Mouse (Mus musculus) MEL (cell line): Measurements from ENCODE around the gene Sectm1b. TPM values are rescaled to one million over a fixed set of nuclear protein-coding genes. Genes with fewer than 3 reads are reported as not detected.

ENCODE experiments used
- DNase-seq: peaks from one replicate; pipeline ENCODE4 v3.0.0; 2011; ENCODE audit warnings: low read depth, low spot score
- H3K27ac ChIP-seq: 2 replicates; pipeline ENCODE4 v1.5.1; 2012; ENCODE audit warnings: low read depth, mild to moderate bottlenecking, control low read depth, low read length, moderate library complexity; ENCODE audit not compliant: control insufficient read depth
- H3K27me3 ChIP-seq, 2 experiments: fragments of 150-350 bp in 1 of 2; sonication (generic) in 1 of 2; 2 replicates each; pipeline ENCODE4 v1.6.1; 2012; ENCODE audit warnings: low read length in 2 of 2, mild to moderate bottlenecking in 2 of 2, improper control_type of control experiment in 1 of 2, moderate library complexity in 1 of 2; ENCODE audit not compliant: insufficient read depth in 2 of 2, control insufficient read depth in 1 of 2
- H3K36me3 ChIP-seq, 2 experiments: 2 replicates each; pipeline ENCODE4 v1.6.1; 2012 to 2014; ENCODE audit warnings: low read length in 2 of 2, improper control_type of control experiment in 1 of 2, inconsistent platforms in 1 of 2, mild to moderate bottlenecking in 1 of 2; ENCODE audit not compliant: insufficient read depth in 2 of 2, control insufficient read depth in 1 of 2
- H3K4me1 ChIP-seq, 2 experiments: fragments of 150-350 bp in 1 of 2; sonication (generic) in 1 of 2; 2 replicates each; pipeline ENCODE4 v1.6.1; 2012; ENCODE audit warnings: low read length in 2 of 2, improper control_type of control experiment in 1 of 2, mild to moderate bottlenecking in 1 of 2; ENCODE audit not compliant: insufficient read depth in 2 of 2, control insufficient read depth in 1 of 2
- H3K4me3 ChIP-seq, 2 experiments: fragments of 150-350 bp in 1 of 2; sonication (generic) in 1 of 2; 2 replicates each; pipeline ENCODE4 v1.5.1; 2012; ENCODE audit warnings: low read depth in 2 of 2, low read length in 2 of 2, mild to moderate bottlenecking in 2 of 2, moderate library complexity in 2 of 2, control low read depth in 1 of 2, improper control_type of control experiment in 1 of 2; ENCODE audit not compliant: control insufficient read depth in 1 of 2, insufficient read depth in 1 of 2
- H3K79me2 ChIP-seq: 2 replicates; pipeline ENCODE4 v1.6.1; 2012; ENCODE audit warnings: mild to moderate bottlenecking, low read length, moderate library complexity; ENCODE audit not compliant: control insufficient read depth, poor library complexity, insufficient read depth
- H3K9ac ChIP-seq: 2 replicates; pipeline ENCODE4 v1.6.1; 2012; ENCODE audit warnings: low read depth, mild to moderate bottlenecking, control low read depth, low read length, moderate library complexity; ENCODE audit not compliant: control insufficient read depth, poor library complexity, severe bottlenecking
- H3K9me3 ChIP-seq: fragments of 150-350 bp; sonication (generic); replicated peaks from 2 replicates; pipeline ENCODE4 v1.6.1; 2012; ENCODE audit warnings: mild to moderate bottlenecking, low read length, improper control_type of control experiment, moderate library complexity; ENCODE audit not compliant: insufficient read depth
- BHLHE40 ChIP-seq: IDR thresholded peaks from 2 replicates; pipeline ENCODE4 v1.6.1; 2012; ENCODE audit warnings: low read depth, mild to moderate bottlenecking, inconsistent platforms, low read length, improper control_type of control experiment, borderline replicate concordance
- CHD1 ChIP-seq: IDR thresholded peaks from 2 replicates; pipeline ENCODE4 v1.6.1; 2012; ENCODE audit warnings: low read depth, mild to moderate bottlenecking, inconsistent platforms, low read length, improper control_type of control experiment
- CHD2 ChIP-seq: IDR thresholded peaks from 2 replicates; pipeline ENCODE4 v1.6.1; 2011; ENCODE audit warnings: low read length, improper control_type of control experiment
- CTCF ChIP-seq, 3 experiments: IDR thresholded peaks in 2 of 3; conservative IDR thresholded peaks in 1 of 3; 2 replicates each; pipeline ENCODE4 v1.5.1; 2011 to 2012; ENCODE audit warnings: low read length in 3 of 3, low read depth in 2 of 3, mild to moderate bottlenecking in 2 of 3, improper control_type of control experiment in 1 of 3, inconsistent platforms in 1 of 3, mixed read lengths in 1 of 3, moderate library complexity in 1 of 3; ENCODE audit not compliant: control insufficient read depth in 1 of 3, insufficient read depth in 1 of 3, poor library complexity in 1 of 3, severe bottlenecking in 1 of 3
- E2F4 ChIP-seq: IDR thresholded peaks from 2 replicates; pipeline ENCODE4 v1.6.1; 2011; ENCODE audit warnings: low read depth, low read length, improper control_type of control experiment, borderline replicate concordance
- ELF1 ChIP-seq: IDR thresholded peaks from 2 replicates; pipeline ENCODE4 v1.6.1; 2014; ENCODE audit warnings: low read depth, mild to moderate bottlenecking, inconsistent platforms, low read length, improper control_type of control experiment, moderate library complexity
- EP300 ChIP-seq, 2 experiments: IDR thresholded peaks; 2 replicates each; pipeline ENCODE4 v1.6.1; 2011; ENCODE audit warnings: improper control_type of control experiment in 2 of 2, low read length in 2 of 2, low read depth in 1 of 2, mild to moderate bottlenecking in 1 of 2
- ETS1 ChIP-seq: IDR thresholded peaks from 2 replicates; pipeline ENCODE4 v1.6.1; 2012; ENCODE audit warnings: low read depth, mild to moderate bottlenecking, inconsistent platforms, low read length, improper control_type of control experiment, moderate library complexity
- GABPA ChIP-seq: IDR thresholded peaks from 2 replicates; pipeline ENCODE4 v1.6.1; 2012; ENCODE audit warnings: low read depth, mild to moderate bottlenecking, inconsistent platforms, low read length, improper control_type of control experiment, moderate library complexity
- GATA1 ChIP-seq: IDR thresholded peaks from 2 replicates; pipeline ENCODE4 v1.6.1; 2011; ENCODE audit warnings: low read depth, low read length, improper control_type of control experiment
- HCFC1 ChIP-seq: IDR thresholded peaks from 2 replicates; pipeline ENCODE4 v1.6.1; 2012; ENCODE audit warnings: low read depth, mild to moderate bottlenecking, inconsistent platforms, low read length, improper control_type of control experiment, moderate library complexity
- MAZ ChIP-seq: IDR thresholded peaks from 2 replicates; pipeline ENCODE4 v1.6.1; 2012; ENCODE audit warnings: low read depth, mild to moderate bottlenecking, inconsistent platforms, low read length, improper control_type of control experiment
- MXI1 ChIP-seq: IDR thresholded peaks from 2 replicates; pipeline ENCODE4 v1.6.1; 2011; ENCODE audit warnings: mild to moderate bottlenecking, low read depth, low read length, improper control_type of control experiment
- MYC ChIP-seq: IDR thresholded peaks from 2 replicates; pipeline ENCODE4 v1.6.1; 2011; ENCODE audit warnings: low read depth, mild to moderate bottlenecking, low read length, improper control_type of control experiment, moderate library complexity
- NELFE ChIP-seq: IDR thresholded peaks from 2 replicates; pipeline ENCODE4 v1.6.1; 2011; ENCODE audit warnings: low read depth, low read length, improper control_type of control experiment
- NRF1 ChIP-seq: IDR thresholded peaks from 2 replicates; pipeline ENCODE4 v1.6.1; 2014; ENCODE audit warnings: low read depth, mild to moderate bottlenecking, inconsistent platforms, low read length, improper control_type of control experiment, moderate library complexity; ENCODE audit not compliant: poor library complexity, insufficient read depth, severe bottlenecking
- POLR2AphosphoS2 ChIP-seq: IDR thresholded peaks from 2 replicates; pipeline ENCODE4 v1.6.1; 2011; ENCODE audit warnings: low read length, improper control_type of control experiment
- POLR2AphosphoS5 ChIP-seq: IDR thresholded peaks from 2 replicates; pipeline ENCODE4 v1.6.1; 2012; ENCODE audit warnings: low read depth, borderline replicate concordance, mild to moderate bottlenecking, inconsistent platforms, low read length, moderate library complexity, mixed read lengths
- SMC3 ChIP-seq: IDR thresholded peaks from 2 replicates; pipeline ENCODE4 v1.6.1; 2011; ENCODE audit warnings: low read depth, low read length, improper control_type of control experiment
- TAL1 ChIP-seq: IDR thresholded peaks from 2 replicates; pipeline ENCODE4 v1.6.1; 2012; ENCODE audit warnings: mild to moderate bottlenecking, inconsistent platforms, low read length, moderate library complexity, mixed read lengths
- TBP ChIP-seq: IDR thresholded peaks from 2 replicates; pipeline ENCODE4 v1.8.0; 2011; ENCODE audit warnings: low read depth, low read length, improper control_type of control experiment
- TCF12 ChIP-seq: IDR thresholded peaks from 2 replicates; pipeline ENCODE4 v1.6.1; 2014; ENCODE audit warnings: low read depth, mild to moderate bottlenecking, inconsistent platforms, low read length, improper control_type of control experiment, moderate library complexity
- USF1 ChIP-seq: IDR thresholded peaks from 2 replicates; pipeline ENCODE4 v1.6.1; 2014; ENCODE audit warnings: low read depth, mild to moderate bottlenecking, inconsistent platforms, low read length, improper control_type of control experiment, moderate library complexity
- USF2 ChIP-seq, 2 experiments: IDR thresholded peaks; 2 replicates each; pipeline ENCODE4 v1.6.1; 2011 to 2012; ENCODE audit warnings: improper control_type of control experiment in 2 of 2, low read length in 2 of 2, borderline replicate concordance in 1 of 2, inconsistent platforms in 1 of 2, low read depth in 1 of 2, mild to moderate bottlenecking in 1 of 2; ENCODE audit not compliant: insufficient read depth in 1 of 2
- ZC3H11A ChIP-seq: IDR thresholded peaks from 2 replicates; pipeline ENCODE4 v1.6.1; 2012; ENCODE audit warnings: low read depth, mild to moderate bottlenecking, inconsistent platforms, low read length, improper control_type of control experiment
- polyA plus RNA-seq, 2 experiments: library from polyadenylated mRNA; stranded (reverse) in 1 of 2; unstranded in 1 of 2; fragments of >175 nt in 1 of 2; fragments of >200 nt in 1 of 2; gene quantifications; 2 replicates each; pipeline versions ENCODE4 v1.2.1 to v1.2.4; 2012; ENCODE audit warnings: low replicate concordance in 2 of 2, low read depth in 1 of 2; ENCODE audit not compliant: insufficient read length in 2 of 2, insufficient read depth in 1 of 2, missing spikeins in 1 of 2
- total RNA-seq: library from RNA; depleted of rRNA; stranded (reverse); fragments of 300-350 nt; gene quantifications from 2 replicates; pipeline ENCODE4 v1.2.3, GENCODE M21; 2012

Sectm1b gene
- total and polyA plus RNA-seq, 3 experiments: 0.14 TPM; not detected in 2

DNA sequence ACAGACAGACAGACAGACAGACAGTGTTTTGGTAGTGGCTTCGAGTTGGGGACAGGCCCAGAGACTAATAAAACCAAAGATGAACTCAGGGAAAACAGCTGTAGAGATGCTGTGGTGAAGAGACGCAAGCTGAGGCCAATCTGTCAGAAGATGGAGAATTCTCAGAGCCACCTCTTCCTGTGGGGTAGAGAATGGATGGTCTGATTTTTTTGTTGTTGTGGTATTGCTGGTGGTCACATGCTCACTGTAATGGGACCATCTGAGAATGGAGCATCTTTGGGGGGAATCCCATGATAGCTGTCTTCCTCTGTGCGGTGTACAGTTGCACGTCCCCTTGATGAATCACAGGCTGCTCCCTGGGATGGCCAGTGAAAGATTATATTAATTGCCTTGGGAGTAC is 20.9 kb downstream of the Sectm1b start:
- Histone ChIP-seq H3K27me3 (peaks cover 0 to 12% of the 10 kb centered on the region in 2 experiments; a peak in 3 of 4 replicates), H3K9me3 (no peaks in the 10 kb centered on the region), H3K36me3 (peaks cover 0 to 5% of the 10 kb centered on the region in 2 experiments; a peak in 1 of 4 replicates), H3K27ac (no peak overlapping the region), H3K4me3 (no peak overlapping the region), H3K9ac (no peak overlapping the region), H3K79me2 (no peaks in the 10 kb centered on the region), H3K4me1 (peaks cover 8 to 14% of the 10 kb centered on the region in 2 experiments)
- TF ChIP-seq CTCF (IDR thresholded peaks at IDR 0.05 in 2 of 3, conservative IDR thresholded peaks at IDR 0.05 in 1 of 3; ENCODE audit: control insufficient read depth in 1 of 3, insufficient read depth in 1 of 3, low read depth in 2 of 3, low read length in 3 of 3, poor library complexity in 1 of 3, severe bottlenecking in 1 of 3) (no peak), POLR2AphosphoS2 (no peak), MYC (no peak), POLR2AphosphoS5 (no peak), E2F4 (no peak), ZC3H11A (no peak), NELFE (no peak), HCFC1 (no peak), BHLHE40 (no peak), GATA1 (no peak), CHD2 (no peak), MXI1 (no peak), GABPA (no peak), USF1 (no peak), NRF1 (no peak), TCF12 (no peak), SMC3 (no peak), USF2 (IDR thresholded peaks at IDR 0.05; ENCODE audit: borderline replicate concordance in 1 of 2, insufficient read depth in 1 of 2, low read depth in 1 of 2, low read length in 2 of 2) (no peak), EP300 (IDR thresholded peaks at IDR 0.05; ENCODE audit: low read depth in 1 of 2, low read length in 2 of 2) (no peak), ELF1 (no peak)
- DNase-seq: no peak

DNA sequence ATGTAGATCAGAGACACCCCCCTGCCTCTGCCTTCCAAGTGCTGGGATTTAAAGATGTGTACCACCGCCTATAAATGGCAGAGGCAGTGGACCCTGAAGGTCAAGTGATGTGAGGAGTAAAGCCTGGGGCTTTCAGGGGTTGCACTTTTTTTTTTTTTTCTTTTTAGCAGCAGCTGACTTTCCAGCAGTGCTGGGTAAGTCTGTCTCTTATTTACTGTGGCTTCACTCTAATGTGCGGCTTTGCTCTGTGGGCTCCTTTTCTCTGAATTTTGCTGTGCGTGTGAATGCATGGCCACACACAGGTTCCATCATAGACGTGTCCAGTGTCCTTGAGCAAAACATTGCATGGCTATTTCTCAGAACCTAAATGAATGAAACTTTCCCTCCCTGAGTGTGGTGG is 21.7 kb downstream of the Sectm1b start:
- Histone ChIP-seq H3K4me1 (peaks cover 8 to 14% of the 10 kb centered on the region in 2 experiments), H3K27me3 (peaks cover 0 to 11% of the 10 kb centered on the region in 2 experiments; a peak in 2 of 4 replicates), H3K9ac (no peak overlapping the region), H3K79me2 (no peaks in the 10 kb centered on the region), H3K9me3 (no peaks in the 10 kb centered on the region), H3K36me3 (peaks cover 0 to 5% of the 10 kb centered on the region in 2 experiments; a peak in 1 of 4 replicates), H3K4me3 (no peak overlapping the region), H3K27ac (no peak overlapping the region)
- TF ChIP-seq ETS1 (no peak), USF1 (no peak), MXI1 (no peak), EP300 (IDR thresholded peaks at IDR 0.05; ENCODE audit: low read depth in 1 of 2, low read length in 2 of 2) (no peak), USF2 (IDR thresholded peaks at IDR 0.05; ENCODE audit: borderline replicate concordance in 1 of 2, insufficient read depth in 1 of 2, low read depth in 1 of 2, low read length in 2 of 2) (no peak), TBP (no peak), HCFC1 (no peak), TAL1 (no peak), MAZ (no peak), CHD1 (no peak), CTCF (IDR thresholded peaks at IDR 0.05 in 2 of 3, conservative IDR thresholded peaks at IDR 0.05 in 1 of 3; ENCODE audit: control insufficient read depth in 1 of 3, insufficient read depth in 1 of 3, low read depth in 2 of 3, low read length in 3 of 3, poor library complexity in 1 of 3, severe bottlenecking in 1 of 3) (no peak), POLR2AphosphoS5 (no peak)
- DNase-seq: no peak
